Mouse (Mus musculus): ENCODE measurements around the gene Cacna2d4.

The Cacna2d4 gene

DNA sequence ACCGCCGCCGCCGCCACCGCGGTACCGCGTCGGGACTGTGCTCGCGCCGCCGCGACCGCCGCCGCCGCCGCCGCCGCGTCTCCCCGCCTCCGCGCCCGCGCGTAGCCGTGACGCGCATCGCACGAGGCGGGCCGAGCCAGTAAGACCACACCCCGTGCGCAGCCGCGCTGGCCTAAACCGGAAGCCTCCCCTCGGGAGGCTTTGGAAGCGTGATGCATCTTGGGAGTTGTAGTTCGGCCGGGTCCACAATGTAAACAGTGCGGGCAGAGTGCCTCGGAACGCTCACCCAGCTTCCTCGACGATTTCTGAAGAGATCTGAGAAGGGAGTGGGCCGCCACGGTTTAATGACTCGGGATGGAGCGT is 152.3 kb downstream of the Cacna2d4 start:
- DNase-seq (ENCODE audit: low spot score): peak; percentile 99

DNA sequence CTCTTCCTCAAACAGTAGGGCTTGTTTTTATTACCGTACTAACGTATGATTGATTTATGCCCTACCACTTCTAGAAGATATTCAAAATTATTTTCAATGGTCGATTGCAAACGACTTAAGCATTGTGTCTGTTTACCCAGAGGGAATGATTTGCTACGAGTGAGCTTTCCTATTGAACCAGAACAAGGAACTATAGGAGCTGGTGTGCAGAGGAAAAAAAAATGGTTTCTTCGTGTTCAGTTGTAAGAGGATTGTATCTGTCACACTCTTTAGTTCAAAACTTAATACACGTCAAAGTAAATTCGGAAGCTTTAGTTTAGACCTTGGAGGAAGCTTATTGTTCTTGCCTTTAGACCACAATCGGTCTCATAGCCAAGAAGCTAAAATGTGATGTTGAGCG is 152.8 kb downstream of the Cacna2d4 start:
- DNase-seq (ENCODE audit: low spot score): peak; percentile 57

DNA sequence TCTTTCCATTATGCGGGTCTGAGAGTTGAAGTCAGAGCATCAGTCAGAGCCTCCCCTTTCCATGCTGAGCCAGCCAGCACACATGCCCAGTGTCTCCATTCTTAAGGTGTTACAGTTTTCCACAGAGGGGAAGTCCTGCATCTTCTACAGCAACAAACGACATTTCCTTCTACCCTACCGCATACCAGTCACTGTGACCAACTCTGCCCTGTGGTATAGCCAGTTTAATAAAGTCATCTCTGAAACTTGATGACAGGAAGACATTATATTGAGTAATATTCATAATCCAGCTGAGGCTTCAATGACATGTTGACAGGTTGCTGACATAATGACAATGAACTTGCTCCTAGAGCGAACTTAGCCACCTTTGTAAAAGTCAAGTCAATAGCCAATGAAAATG is 154.4 kb downstream of the Cacna2d4 start:
- no peak for DNase-seq (ENCODE audit: low spot score)

DNA sequence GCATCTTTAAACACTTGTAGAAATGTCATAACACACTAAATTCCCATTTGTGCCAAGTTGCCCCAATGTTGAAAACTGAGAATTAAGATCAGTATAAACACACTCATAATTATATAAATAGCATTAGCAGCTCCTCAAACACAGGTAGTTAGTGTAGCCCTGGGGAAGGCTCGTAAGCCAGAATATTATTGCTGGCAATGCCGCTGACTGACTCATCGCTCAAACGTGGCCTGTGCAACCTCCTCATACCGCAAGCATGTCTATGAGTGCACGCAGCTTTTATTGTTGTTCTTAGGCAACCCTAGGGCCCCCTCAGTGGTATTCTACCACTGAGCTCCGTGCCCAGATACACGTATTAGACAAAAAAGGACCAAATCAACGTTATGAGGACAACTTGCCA is 156.5 kb downstream of the Cacna2d4 start:
- DNase-seq (ENCODE audit: low spot score): no peak

DNA sequence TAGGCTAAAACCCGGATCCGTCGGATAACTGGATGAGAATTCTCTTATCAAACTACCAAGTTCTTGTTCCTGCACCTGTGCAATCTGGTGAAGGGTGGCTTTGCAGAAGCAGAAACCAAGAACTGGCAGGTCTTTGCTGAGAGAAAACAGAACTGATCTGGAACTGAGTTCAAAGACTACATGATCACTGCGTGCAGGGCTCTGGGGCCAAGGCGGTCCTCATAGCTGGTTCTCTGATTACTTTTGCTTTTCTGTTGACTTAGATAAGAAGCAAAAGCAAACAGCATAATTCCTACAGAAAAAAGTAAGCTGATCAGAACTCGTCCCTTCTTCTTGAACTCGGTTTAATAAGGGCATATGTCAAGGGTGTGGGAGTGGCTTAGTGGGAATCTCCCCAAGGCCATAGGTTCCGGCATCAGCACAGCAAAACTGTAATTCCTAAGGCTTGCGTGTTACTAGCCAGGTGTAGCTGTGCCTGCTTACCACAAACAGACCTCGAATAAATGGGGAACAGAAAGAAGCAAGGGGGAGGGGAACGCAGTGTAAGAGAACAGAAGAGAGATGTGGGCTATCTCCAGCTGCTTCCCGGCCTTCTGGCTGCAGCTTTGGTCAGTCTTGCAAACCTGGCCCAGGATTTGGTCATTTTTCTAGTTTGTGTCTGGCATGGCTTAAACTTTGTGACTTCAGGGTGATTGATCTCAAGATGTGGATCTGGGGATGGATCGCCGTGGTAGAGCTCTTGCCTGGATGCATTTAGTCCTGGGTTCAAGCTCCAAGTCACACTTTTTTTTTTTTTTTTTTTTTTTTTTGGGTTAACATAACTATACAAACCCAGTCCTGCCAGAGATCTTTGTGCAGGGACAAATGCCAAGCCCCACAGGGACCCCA is 159.3 kb downstream of the Cacna2d4 start:
- no peak for DNase-seq (ENCODE audit: low spot score)

DNA sequence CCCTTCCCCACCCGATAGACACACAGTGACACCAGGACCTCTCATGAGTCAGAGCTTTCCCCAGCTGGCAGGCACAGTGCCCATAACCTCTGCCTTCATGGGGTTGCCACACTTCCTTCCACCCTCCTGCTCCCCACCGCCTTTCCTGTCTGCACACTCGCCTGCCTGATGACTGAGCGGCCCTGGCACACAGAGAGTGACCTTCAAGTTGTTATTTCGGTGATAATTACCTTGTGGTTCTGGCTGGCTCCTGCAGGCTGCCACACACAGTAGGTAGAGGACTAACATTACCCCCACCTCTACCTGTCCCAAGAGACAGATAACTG is 159.9 kb downstream of the Cacna2d4 start:
- DNase-seq (ENCODE audit: low spot score): no peak

DNA sequence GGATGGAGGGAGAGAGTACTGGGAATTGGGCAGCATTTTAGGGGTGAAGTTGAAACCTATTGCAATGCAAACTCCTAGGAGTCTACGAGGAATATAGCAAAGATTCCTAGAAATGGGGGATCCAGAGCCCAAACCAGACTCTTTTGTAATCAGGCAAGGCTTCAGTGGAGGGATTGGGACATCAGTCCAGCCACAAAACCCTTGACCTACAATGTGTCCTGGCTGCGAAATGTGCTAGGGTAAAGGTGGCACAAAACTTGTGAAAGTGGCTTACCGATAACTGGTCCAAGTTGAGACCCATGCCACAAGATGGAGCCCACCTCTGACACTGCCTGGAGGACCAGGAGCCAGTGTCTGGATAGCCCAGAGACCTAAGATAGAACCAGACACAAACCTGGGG is 163.0 kb downstream of the Cacna2d4 start:
- DNase-seq (ENCODE audit: low spot score): no peak

DNA sequence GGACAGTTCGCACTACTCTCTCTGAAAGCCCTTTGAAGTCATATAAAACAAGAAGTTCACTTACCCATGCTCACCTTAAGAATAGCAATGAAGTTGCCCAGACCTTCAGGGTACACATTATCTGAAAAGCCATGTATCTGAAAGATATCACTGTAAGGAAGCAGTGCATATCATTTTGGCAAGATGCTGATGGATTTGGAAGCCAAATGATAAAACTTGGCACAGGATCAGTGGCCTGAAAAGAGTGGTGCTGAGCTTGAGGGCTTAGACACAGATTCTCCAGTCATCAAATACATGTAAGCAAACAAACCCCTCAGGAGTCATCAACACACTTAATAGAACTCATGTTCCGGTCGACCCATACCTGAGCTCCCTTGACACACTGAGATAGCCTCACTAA is 164.3 kb downstream of the Cacna2d4 start:
- no peak for DNase-seq (ENCODE audit: low spot score)

DNA sequence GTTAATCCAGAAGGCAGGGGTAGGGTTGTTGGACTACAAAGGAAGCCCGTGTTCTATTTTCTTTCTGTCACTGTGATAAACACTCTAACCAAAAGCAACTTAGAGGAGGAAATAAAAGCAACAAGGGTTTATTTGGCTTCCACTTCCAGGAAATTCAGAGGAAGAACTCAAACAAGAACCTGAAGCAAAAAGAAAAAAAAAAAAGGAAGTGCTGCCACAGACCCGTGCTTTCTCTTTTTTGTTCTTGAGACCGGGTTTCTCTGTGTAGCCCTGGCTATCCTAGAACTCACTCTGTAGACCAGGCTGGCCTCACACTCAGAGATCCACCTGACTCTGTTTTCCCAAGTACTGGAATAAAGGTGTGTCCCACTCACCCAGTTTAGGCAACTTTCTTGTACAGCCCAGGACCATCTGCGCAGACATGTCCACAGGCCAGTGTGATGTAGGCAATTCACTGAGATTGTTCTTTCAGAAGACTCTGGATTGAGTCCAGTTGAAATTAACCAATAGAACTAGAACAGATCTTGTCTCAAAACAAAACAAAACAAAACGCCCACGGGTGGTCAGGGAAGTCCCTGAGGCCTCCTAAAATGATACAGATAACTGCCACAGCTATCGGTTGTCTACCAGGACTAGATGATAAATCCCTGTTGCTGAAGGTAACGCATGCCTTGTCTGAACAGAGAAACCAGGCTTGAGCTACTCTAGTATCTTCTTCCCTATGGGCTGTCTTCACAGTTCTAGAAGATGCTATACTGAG is 165.4 kb downstream of the Cacna2d4 start:
- no peak for DNase-seq (ENCODE audit: low spot score)
